ENCODE assay signal across 9 mouse cellular contexts in genomic region chr6:8948131-8948470, GRCm38 (mm10). TPM values are rescaled to one million over a fixed set of nuclear protein-coding genes. Genes with fewer than 3 reads are reported as not detected.
DNase-seq lines count a peak whose midpoint lies in the region; ATAC-seq and TF ChIP-seq lines count a peak whose summit lies in the region.
"Had no signal": no experiment of that assay in that cellular context is flagged by ENCODE, and none has a peak within 500 bp of the region (broad histone marks: within the 10 kb centered on the region; RNA-seq: fewer than 3 reads in every experiment).

Nxph1 (plus strand) TSS chr6:8948431.

- H3K4me2 ChIP-seq in limb, embryonic 12.5 days: peak within 1 kb of the TSS; percentile 48

- TF ChIP-seq POLR2A in testis, adult 2 months (IDR thresholded peaks at IDR 0.05; ENCODE audit: control insufficient read depth, low read depth, low read length): no peak

- peak within 1 kb of the TSS; percentile 12 for H3K4me3 ChIP-seq in testis, adult 2 months (ENCODE audit: control insufficient read depth, low read depth, low read length)
- H3K4me3 ChIP-seq in limb, embryonic 12.5 days (replicated peaks): peak within 1 kb of the TSS; percentile 28

- no peak within 1 kb of the TSS for H3K9ac ChIP-seq in limb, embryonic 12.5 days (replicated peaks)

- H3K4me1 ChIP-seq in testis, adult 2 months (ENCODE audit: control insufficient read depth, insufficient read depth, low read length): peaks cover 31% of the 10 kb centered on the region
- peaks cover 28% of the 10 kb centered on the region for H3K4me1 ChIP-seq in limb, embryonic 12.5 days (replicated peaks)

- no peak for ATAC-seq in limb, embryonic 12.5 days (ENCODE audit: insufficient number of reproducible peaks, insufficient read depth, low FRiP score, low TSS enrichment, low read depth)

- no peak for TF ChIP-seq CTCF in testis, adult 2 months (IDR thresholded peaks at IDR 0.05; ENCODE audit: control insufficient read depth, insufficient read depth, insufficient replicate concordance, low read depth, low read length)

- H3K27ac ChIP-seq in testis, adult 2 months (ENCODE audit: control insufficient read depth, insufficient read depth, low read depth, low read length): no peak within 1 kb of the TSS
- no peak within 1 kb of the TSS for H3K27ac ChIP-seq in limb, embryonic 12.5 days

- no peaks in the 10 kb centered on the region for H3K9me3 ChIP-seq in limb, embryonic 12.5 days

- peak; percentile 11 for DNase-seq in embryo, embryonic 10 days (ENCODE audit: low spot score)
- no peak for DNase-seq in embryo, embryonic 9.5 days (ENCODE audit: extremely low spot score)
- no peak for DNase-seq in testis, postnatal 14 days (ENCODE audit: low spot score)
- DNase-seq in testis, postnatal 10 days (ENCODE audit: low spot score): peak; percentile 46
- no peak for DNase-seq in lung, postnatal 36 days
- no peak for DNase-seq in ovary, postnatal 10 days (ENCODE audit: low spot score)

- peaks cover 11% of the 10 kb centered on the region; the same call in 1 of the 2 replicates for H3K27me3 ChIP-seq in testis, adult 2 months (ENCODE audit: control insufficient read depth, insufficient read depth, low read length)
- peaks cover 67% of the 10 kb centered on the region for H3K27me3 ChIP-seq in limb, embryonic 12.5 days

- 2% methylated on average over 16 of the region's 16 CpGs for WGBS in limb, embryonic 12.5 days

- H3K36me3 ChIP-seq in testis, adult 2 months (ENCODE audit: control insufficient read depth, insufficient read depth, low read length): no peaks in the 10 kb centered on the region
- H3K36me3 ChIP-seq in limb, embryonic 12.5 days: no peaks in the 10 kb centered on the region

RNA-seq across cellular contexts. Expression of gene Nxph1, which starts in this region (rescaled TPM):
- 1.00 and 1.6 TPM in 2 replicates for polyA plus RNA-seq in testis, adult 2 months (2012; rRNA removed)
- 0.16 and 0.35 TPM in 2 replicates for polyA plus RNA-seq in limb, embryonic 12.5 days (2016; fragmentation: Nextera tagmentation; extraction: Ambion mirVana)
- polyA plus RNA-seq: C2C12 had no signal

Comparison
In these comparisons a context has a peak if more than half of its experiments do, and no peak if none do; other contexts are left out.
1. DNase-seq: peak in embryo, embryonic 10 days (single experiment) and testis, postnatal 10 days (single experiment); none in embryo, embryonic 9.5 days (single experiment), testis, postnatal 14 days (single experiment), lung, postnatal 36 days (single experiment) and ovary, postnatal 10 days (single experiment).